Mouse (Mus musculus): ENCODE results near the gene Lrrc3c. TPM values are rescaled to one million over a fixed set of nuclear protein-coding genes. Genes with fewer than 3 reads are reported as not detected.

The Lrrc3c gene
- polyA plus RNA-seq, 1 experiment from 2014 or later = not detected

DNA sequence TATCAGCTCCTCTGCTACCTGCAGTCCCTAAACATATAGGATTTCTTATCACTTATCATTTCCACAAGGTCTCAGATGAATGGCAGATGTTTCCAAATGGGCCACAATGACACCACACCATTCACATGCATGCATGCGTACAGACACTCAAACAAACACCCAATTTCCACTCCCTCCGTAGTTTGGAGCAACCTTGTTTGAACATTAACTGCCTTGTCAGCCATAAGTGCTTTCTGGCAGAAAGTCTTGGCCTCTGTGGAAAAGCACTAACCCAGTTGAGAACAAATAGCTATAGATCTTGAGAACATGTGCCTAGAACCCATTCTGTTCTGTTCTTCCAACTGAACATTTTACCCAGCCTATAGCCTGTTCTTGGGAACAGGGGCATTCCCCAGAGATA is 47.9 kb downstream of the Lrrc3c start:
- no peak overlapping the region for H3K9ac ChIP-seq
- H3K27me3 ChIP-seq (replicated peaks) = no peaks in the 10 kb centered on the region
- H3K4me3 ChIP-seq = no peak overlapping the region
- H3K27ac ChIP-seq = no peak overlapping the region
- H3K36me3 ChIP-seq = no peaks in the 10 kb centered on the region
- 79% methylated on average over 2 of the region's 2 CpGs for WGBS
- H3K4me2 ChIP-seq (replicated peaks) = no peak overlapping the region
- no peaks in the 10 kb centered on the region for H3K4me1 ChIP-seq
- no peak for ATAC-seq (ENCODE audit: low FRiP score, low read depth)
- H3K9me3 ChIP-seq = no peaks in the 10 kb centered on the region

DNA sequence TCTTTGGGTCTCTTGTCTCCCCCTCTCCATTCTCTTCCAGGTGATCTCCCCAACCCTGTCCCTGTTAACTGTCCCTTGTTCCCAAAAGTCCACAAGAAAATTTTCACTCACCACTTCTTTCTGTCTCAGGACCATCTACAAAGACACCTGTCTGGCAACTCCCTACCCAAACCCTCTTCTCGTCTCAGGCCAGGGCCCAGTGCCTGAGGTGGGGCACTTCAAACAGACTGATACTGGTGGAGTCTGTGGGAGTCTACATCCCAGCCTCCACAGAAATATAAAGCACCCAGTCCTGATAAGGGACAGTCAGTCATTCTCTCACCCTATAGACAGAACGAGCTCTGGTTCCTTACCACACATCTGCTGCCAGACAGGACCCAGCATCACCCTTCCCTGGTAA is 48.4 kb downstream of the Lrrc3c start, which contains the start of gene Gsdma2:
Gene Gsdma2 (plus strand): TSS at position 301 of the 400 bp plus-strand sequence.
- 69% methylated on average over 2 of the region's 2 CpGs for WGBS
- no peaks in the 10 kb centered on the region for H3K36me3 ChIP-seq
- no peaks in the 10 kb centered on the region for H3K9me3 ChIP-seq
- H3K27ac ChIP-seq = no peak within 1 kb of the TSS
- no peak for ATAC-seq (ENCODE audit: low FRiP score, low read depth)
- no peak within 1 kb of the TSS for H3K9ac ChIP-seq
- no peaks in the 10 kb centered on the region for H3K27me3 ChIP-seq (replicated peaks)
- no peak within 1 kb of the TSS for H3K4me2 ChIP-seq (replicated peaks)
- H3K4me3 ChIP-seq = no peak within 1 kb of the TSS
- no peaks in the 10 kb centered on the region for H3K4me1 ChIP-seq

Other genes with a start within 250 kb of the Lrrc3c start
- 0.13 and 0.40 TPM in 2 replicates for gene Ppp1r1b, start 249.9 kb upstream of the Lrrc3c start, polyA plus RNA-seq (2016; fragmentation: Nextera tagmentation; extraction: Ambion mirVana)
- 45.7 and 47.4 TPM in 2 replicates for gene Stard3, start 239.9 kb upstream of the Lrrc3c start, polyA plus RNA-seq (2016; fragmentation: Nextera tagmentation; extraction: Ambion mirVana)
- gene Tcap, start 214.5 kb upstream of the Lrrc3c start, polyA plus RNA-seq (2016; fragmentation: Nextera tagmentation; extraction: Ambion mirVana) = 2.7 and 2.9 TPM in 2 replicates
- 0.49 and 1.2 TPM in 2 replicates for gene Pnmt, start 211.8 kb upstream of the Lrrc3c start, polyA plus RNA-seq (2016; fragmentation: Nextera tagmentation; extraction: Ambion mirVana)
- 9.0 and 9.5 TPM in 2 replicates for gene Pgap3, start 197.8 kb upstream of the Lrrc3c start, polyA plus RNA-seq (2016; fragmentation: Nextera tagmentation; extraction: Ambion mirVana)
- gene Erbb2, start 185.8 kb upstream of the Lrrc3c start, polyA plus RNA-seq (2016; fragmentation: Nextera tagmentation; extraction: Ambion mirVana) = 16.4 and 17.5 TPM in 2 replicates
- gene Mien1, start 159.3 kb upstream of the Lrrc3c start, polyA plus RNA-seq (2016; fragmentation: Nextera tagmentation; extraction: Ambion mirVana) = 192 and 196 TPM in 2 replicates
- gene Grb7, start 151.9 kb upstream of the Lrrc3c start, polyA plus RNA-seq (2016; fragmentation: Nextera tagmentation; extraction: Ambion mirVana) = 0.66 and 0.99 TPM in 2 replicates
- 0.25 and 0.34 TPM in 2 replicates for gene Ikzf3, start 52.3 kb upstream of the Lrrc3c start, polyA plus RNA-seq (2016; fragmentation: Nextera tagmentation; extraction: Ambion mirVana)
- gene Zpbp2, start 47.2 kb upstream of the Lrrc3c start, polyA plus RNA-seq (2016; fragmentation: Nextera tagmentation; extraction: Ambion mirVana) = 0.15 TPM in 1 of 2 replicates, not detected in the other
- gene Ormdl3, start 10.9 kb upstream of the Lrrc3c start, polyA plus RNA-seq (2016; fragmentation: Nextera tagmentation; extraction: Ambion mirVana) = 70.4 and 72.2 TPM in 2 replicates
- 0.82 and 1.0 TPM in 2 replicates for gene Gm12355, start 27.4 kb downstream of the Lrrc3c start, polyA plus RNA-seq (2016; fragmentation: Nextera tagmentation; extraction: Ambion mirVana)
- gene Gsdma3, start 28.1 kb downstream of the Lrrc3c start, polyA plus RNA-seq (2016; fragmentation: Nextera tagmentation; extraction: Ambion mirVana) = not detected in 2 replicates
- not detected in 2 replicates for gene Gsdma2, start 48.5 kb downstream of the Lrrc3c start, polyA plus RNA-seq (2016; fragmentation: Nextera tagmentation; extraction: Ambion mirVana)
- not detected in 2 replicates for gene Gsdma, start 66.1 kb downstream of the Lrrc3c start, polyA plus RNA-seq (2016; fragmentation: Nextera tagmentation; extraction: Ambion mirVana)
- 231 and 234 TPM in 2 replicates for gene Psmd3, start 84.3 kb downstream of the Lrrc3c start, polyA plus RNA-seq (2016; fragmentation: Nextera tagmentation; extraction: Ambion mirVana)
- not detected in 2 replicates for gene Csf3, start 103.0 kb downstream of the Lrrc3c start, polyA plus RNA-seq (2016; fragmentation: Nextera tagmentation; extraction: Ambion mirVana)
- gene Med24, start 131.1 kb downstream of the Lrrc3c start, polyA plus RNA-seq (2016; fragmentation: Nextera tagmentation; extraction: Ambion mirVana) = 78.7 and 80.0 TPM in 2 replicates
- 56.9 and 67.0 TPM in 2 replicates for gene Thra, start 142.3 kb downstream of the Lrrc3c start, polyA plus RNA-seq (2016; fragmentation: Nextera tagmentation; extraction: Ambion mirVana)
- 1.5 and 2.1 TPM in 2 replicates for gene Nr1d1, start 177.0 kb downstream of the Lrrc3c start, polyA plus RNA-seq (2016; fragmentation: Nextera tagmentation; extraction: Ambion mirVana)
- 37.0 and 40.8 TPM in 2 replicates for gene Msl1, start 197.2 kb downstream of the Lrrc3c start, polyA plus RNA-seq (2016; fragmentation: Nextera tagmentation; extraction: Ambion mirVana)
- gene Casc3, start 206.6 kb downstream of the Lrrc3c start, polyA plus RNA-seq (2016; fragmentation: Nextera tagmentation; extraction: Ambion mirVana) = 65.1 and 68.5 TPM in 2 replicates
- 4.4 and 4.7 TPM in 2 replicates for gene Rapgefl1, start 238.5 kb downstream of the Lrrc3c start, polyA plus RNA-seq (2016; fragmentation: Nextera tagmentation; extraction: Ambion mirVana)

Data from neural tube, embryonic 12.5 days (tissue).